Mouse (Mus musculus) olfactory bulb, adult 2 months (tissue): ENCODE data around the gene Homer2.

Source experiments
- CTCF ChIP-seq: fragments of 200-500 bp; IDR thresholded peaks from 2 replicates; pipeline ENCODE4 v1.5.1; 2012; ENCODE audit warnings: low read depth, mild to moderate bottlenecking, low read length, moderate library complexity; ENCODE audit not compliant: insufficient read depth
- POLR2A ChIP-seq: fragments of 200-500 bp; IDR thresholded peaks from 2 replicates; pipeline ENCODE4 v1.6.1; 2012; ENCODE audit warnings: mild to moderate bottlenecking, low read depth, low read length, moderate library complexity; ENCODE audit not compliant: insufficient read depth

DNA sequence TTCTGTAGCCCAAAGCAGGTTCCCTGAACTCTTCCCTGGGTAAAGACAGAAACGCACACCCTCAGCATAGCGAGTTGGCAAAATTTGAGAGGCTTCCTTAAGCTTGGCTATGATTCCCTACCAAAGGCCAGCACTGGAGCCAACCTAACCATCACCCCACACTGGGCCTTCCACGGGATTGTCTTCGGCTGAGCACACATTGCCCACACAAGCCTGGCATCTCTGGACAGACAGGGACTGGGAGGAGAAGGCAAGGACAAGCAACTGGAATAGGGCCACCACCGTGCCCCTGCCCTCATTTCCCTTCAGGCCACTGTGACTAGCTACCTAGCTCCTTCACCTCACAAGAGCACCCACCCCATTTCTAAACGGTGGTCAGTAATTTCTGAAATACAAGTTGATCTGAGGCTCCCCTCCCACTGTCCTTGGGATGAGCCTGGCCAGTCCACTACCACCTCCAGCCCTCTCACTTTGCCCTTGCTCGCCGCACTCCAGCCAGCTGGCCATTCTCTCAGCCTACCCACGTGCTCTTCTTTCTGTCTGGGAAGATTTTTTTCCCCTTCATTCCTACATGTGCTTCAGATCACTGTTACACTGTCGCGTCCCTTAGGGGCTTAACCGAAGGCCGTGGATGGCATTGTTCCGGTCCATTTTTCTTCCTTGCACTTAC, at the start of gene Homer2:
- TF ChIP-seq POLR2A (no peak), CTCF (no peak)
